9 mouse cellular contexts compared by ENCODE assay signal in the genomic region with DNA sequence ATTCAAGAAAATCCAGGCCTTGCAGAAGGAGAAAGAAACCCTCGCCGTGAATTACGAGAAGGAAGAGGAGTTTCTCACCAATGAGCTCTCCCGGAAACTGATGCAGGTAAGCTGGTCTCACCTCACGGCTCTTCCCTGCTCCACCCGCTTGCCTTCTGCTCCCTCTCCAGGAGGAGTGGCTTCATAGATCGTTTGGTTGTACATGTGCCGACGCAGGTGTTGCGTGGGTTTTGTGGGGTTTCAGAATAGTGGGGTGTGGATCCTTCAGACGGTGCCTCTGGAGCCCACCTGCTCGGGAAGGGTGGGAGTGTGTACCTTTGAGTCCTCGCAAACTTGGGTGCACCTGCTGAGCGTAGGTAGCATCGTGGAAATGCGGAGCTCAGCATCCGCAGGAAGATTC.
"Had no signal": no experiment of that assay in that cellular context is flagged by ENCODE, and none has a peak within 500 bp of the region (broad histone marks: within the 10 kb centered on the region; RNA-seq: fewer than 3 reads in every experiment).

No protein-coding gene starts in this region.

- DNase-seq: kidney, adult 18-20 months; kidney, postnatal 10 days; kidney, postnatal 4 days; liver; liver, embryonic 13.5 days; liver, postnatal 0 days; lung, postnatal 14 days; thymus, adult 18-20 months; thymus, postnatal 14 days had no signal
